27 mouse cellular contexts compared by ENCODE assay signal in genomic region chr9:30916266-30916968, GRCm38 (mm10). TPM values are rescaled to one million over a fixed set of nuclear protein-coding genes. Genes with fewer than 3 reads are reported as not detected.
A peak's percentile ranks its signal among the peaks of the same experiment; 100 is the strongest.
DNase-seq lines count a peak whose midpoint lies in the region; ATAC-seq lines count a peak whose summit lies in the region.
"Had no signal": no experiment of that assay in that cellular context is flagged by ENCODE, and none has a peak within 500 bp of the region (broad histone marks: within the 10 kb centered on the region; RNA-seq: fewer than 3 reads in every experiment).

No protein-coding gene starts in this region.

- H3K4me3 ChIP-seq in embryonic facial prominence, embryonic 14.5 days (ENCODE audit: low read depth, low read length): no peak overlapping the region
- no peak overlapping the region for H3K4me3 ChIP-seq in embryonic facial prominence, embryonic 10.5 days
- H3K4me3 ChIP-seq in kidney, embryonic 15.5 days (replicated peaks): no peak overlapping the region
- H3K4me3 ChIP-seq in kidney, embryonic 14.5 days (ENCODE audit: low read length): no peak overlapping the region
- no peak overlapping the region for H3K4me3 ChIP-seq in liver, embryonic 12.5 days
- H3K4me3 ChIP-seq: heart, embryonic 13.5 days; layer of hippocampus, adult 2 months; limb, embryonic 12.5 days; liver, embryonic 15.5 days; lung, embryonic 15.5 days; megakaryocyte, embryonic 14.5 days; neural tube, embryonic 12.5 days had no signal

- H3K27ac ChIP-seq in embryonic facial prominence, embryonic 14.5 days (replicated peaks; ENCODE audit: low read depth, low read length): no peak overlapping the region
- no peak overlapping the region for H3K27ac ChIP-seq in embryonic facial prominence, embryonic 10.5 days (replicated peaks)
- H3K27ac ChIP-seq in kidney, embryonic 15.5 days: peak overlapping the region; percentile 25; the same call in 1 of the 2 replicates
- H3K27ac ChIP-seq in kidney, embryonic 14.5 days (ENCODE audit: low read depth, low read length): no peak overlapping the region
- no peak overlapping the region for H3K27ac ChIP-seq in liver, embryonic 12.5 days
- H3K27ac ChIP-seq: heart, embryonic 13.5 days; hindbrain, postnatal 0 days; layer of hippocampus, adult 2 months; limb, embryonic 12.5 days; liver, embryonic 15.5 days; lung, embryonic 15.5 days; neural tube, embryonic 12.5 days had no signal

- no peaks in the 10 kb centered on the region for H3K9me3 ChIP-seq in embryonic facial prominence, embryonic 14.5 days (ENCODE audit: control insufficient read depth, low read length)
- no peaks in the 10 kb centered on the region for H3K9me3 ChIP-seq in embryonic facial prominence, embryonic 10.5 days
- no peaks in the 10 kb centered on the region for H3K9me3 ChIP-seq in kidney, embryonic 15.5 days (replicated peaks)
- H3K9me3 ChIP-seq in kidney, embryonic 14.5 days (ENCODE audit: control insufficient read depth, low read length): no peaks in the 10 kb centered on the region
- no peaks in the 10 kb centered on the region for H3K9me3 ChIP-seq in liver, embryonic 12.5 days (replicated peaks)
- H3K9me3 ChIP-seq: heart, embryonic 13.5 days; limb, embryonic 12.5 days; liver, embryonic 15.5 days; lung, embryonic 15.5 days; megakaryocyte, embryonic 14.5 days; neural tube, embryonic 12.5 days had no signal

- WGBS in embryonic facial prominence, embryonic 14.5 days: 76% methylated on average over 6 of the region's 6 CpGs
- WGBS in embryonic facial prominence, embryonic 10.5 days: 85% methylated on average over 6 of the region's 6 CpGs
- WGBS in kidney, embryonic 15.5 days: 75% methylated on average over 6 of the region's 6 CpGs
- 85% methylated on average over 6 of the region's 6 CpGs for WGBS in kidney, embryonic 14.5 days
- WGBS in liver, embryonic 12.5 days (ENCODE audit: insufficient replicate concordance): 68% methylated on average over 6 of the region's 6 CpGs

- no peak for DNase-seq in embryonic facial prominence, embryonic 14.5 days (ENCODE audit: low spot score)
- DNase-seq in embryonic facial prominence, embryonic 10.5 days (ENCODE audit: low spot score): no peak
- DNase-seq in NIH3T3 (ENCODE audit: low read depth): peak; percentile 11
- peak; percentile 48 to 67 for DNase-seq in kidney, postnatal 36 days
- DNase-seq in cerebellum, postnatal 4 days (ENCODE audit: low spot score in 2 of 2): no peak
- DNase-seq: adrenal gland, postnatal 25 days; cerebellum, adult 8-10 months; cerebellum, postnatal 36 days; forebrain, postnatal 0 days; heart, adult 18-20 months; heart, postnatal 14 days; lung, postnatal 36 days; midbrain, embryonic 14.5 days; right cerebral cortex, postnatal 4 days; thymus, adult 2 months had no signal

- H3K4me2 ChIP-seq in embryonic facial prominence, embryonic 14.5 days (ENCODE audit: low read depth, low read length): no peak overlapping the region
- H3K4me2 ChIP-seq in kidney, embryonic 15.5 days: no peak overlapping the region
- H3K4me2 ChIP-seq in kidney, embryonic 14.5 days (replicated peaks; ENCODE audit: low read depth, low read length): no peak overlapping the region
- H3K4me2 ChIP-seq in liver, embryonic 12.5 days: no peak overlapping the region
- H3K4me2 ChIP-seq: heart, embryonic 13.5 days; limb, embryonic 12.5 days; liver, embryonic 15.5 days; lung, embryonic 15.5 days; neural tube, embryonic 12.5 days had no signal

- H3K9ac ChIP-seq in embryonic facial prominence, embryonic 14.5 days (ENCODE audit: low read depth, low read length): no peak overlapping the region
- no peak overlapping the region for H3K9ac ChIP-seq in kidney, embryonic 15.5 days
- no peak overlapping the region for H3K9ac ChIP-seq in kidney, embryonic 14.5 days (ENCODE audit: low read depth, low read length)
- H3K9ac ChIP-seq in liver, embryonic 12.5 days: no peak overlapping the region
- H3K9ac ChIP-seq: forebrain, postnatal 0 days; heart, embryonic 13.5 days; limb, embryonic 12.5 days; liver, embryonic 15.5 days; lung, embryonic 15.5 days; neural tube, embryonic 12.5 days had no signal

- H3K4me1 ChIP-seq in embryonic facial prominence, embryonic 14.5 days (ENCODE audit: control insufficient read depth, insufficient read depth, low read length): peaks cover 16% of the 10 kb centered on the region; the same call in 1 of the 2 replicates
- peaks cover 25% of the 10 kb centered on the region for H3K4me1 ChIP-seq in embryonic facial prominence, embryonic 10.5 days
- H3K4me1 ChIP-seq in kidney, embryonic 15.5 days: peaks cover 27% of the 10 kb centered on the region
- peaks cover 17% of the 10 kb centered on the region; the same call in 1 of the 2 replicates for H3K4me1 ChIP-seq in kidney, embryonic 14.5 days (ENCODE audit: control insufficient read depth, insufficient read depth, low read length)
- no peaks in the 10 kb centered on the region for H3K4me1 ChIP-seq in liver, embryonic 12.5 days
- H3K4me1 ChIP-seq: megakaryocyte, embryonic 14.5 days had no signal

- H3K27me3 ChIP-seq in embryonic facial prominence, embryonic 14.5 days (replicated peaks; ENCODE audit: control insufficient read depth, insufficient read depth, low read length): peaks cover 4% of the 10 kb centered on the region
- peaks cover 28% of the 10 kb centered on the region for H3K27me3 ChIP-seq in embryonic facial prominence, embryonic 10.5 days (replicated peaks; ENCODE audit: low read depth, poor library complexity, severe bottlenecking)
- H3K27me3 ChIP-seq in kidney, embryonic 15.5 days: peaks cover 13% of the 10 kb centered on the region
- H3K27me3 ChIP-seq in kidney, embryonic 14.5 days (ENCODE audit: control insufficient read depth, insufficient read depth, low read length): peaks cover 3% of the 10 kb centered on the region
- H3K27me3 ChIP-seq in liver, embryonic 12.5 days (replicated peaks): peaks cover 20% of the 10 kb centered on the region

- ATAC-seq in embryonic facial prominence, embryonic 14.5 days (ENCODE audit: low read depth): peak; percentile 26; the same call in 1 of the 2 replicates
- ATAC-seq in kidney, embryonic 15.5 days (replicated peaks; ENCODE audit: low FRiP score): no peak
- ATAC-seq in kidney, embryonic 14.5 days (ENCODE audit: low FRiP score, low TSS enrichment): no peak
- no peak for ATAC-seq in liver, embryonic 12.5 days
- ATAC-seq: forebrain, postnatal 0 days; hindbrain, postnatal 0 days; intestine, embryonic 16.5 days had no signal

- H3K36me3 ChIP-seq in embryonic facial prominence, embryonic 14.5 days (ENCODE audit: control insufficient read depth, insufficient read depth, low read length): no peaks in the 10 kb centered on the region
- H3K36me3 ChIP-seq in embryonic facial prominence, embryonic 10.5 days (replicated peaks): no peaks in the 10 kb centered on the region; the same call in 1 of the 2 replicates
- H3K36me3 ChIP-seq in kidney, embryonic 15.5 days: no peaks in the 10 kb centered on the region
- H3K36me3 ChIP-seq in kidney, embryonic 14.5 days (ENCODE audit: control insufficient read depth, insufficient read depth, low read length): no peaks in the 10 kb centered on the region
- no peaks in the 10 kb centered on the region for H3K36me3 ChIP-seq in liver, embryonic 12.5 days
- H3K36me3 ChIP-seq: liver, embryonic 15.5 days; lung, embryonic 15.5 days; neural tube, embryonic 12.5 days had no signal

RNA-seq across cellular contexts. Expression of gene Adamts15, which starts 5.8 kb away (rescaled TPM):
- 18.9 and 20.7 TPM in 2 replicates for polyA plus RNA-seq in embryonic facial prominence, embryonic 14.5 days (2014; fragmentation: Nextera tagmentation; extraction: Ambion mirVana)
- 7.2 and 9.1 TPM in 2 replicates for polyA plus RNA-seq in embryonic facial prominence, embryonic 10.5 days (2016; fragmentation: Nextera tagmentation; extraction: Ambion mirVana)
- polyA plus RNA-seq in kidney, embryonic 15.5 days (2015; fragmentation: Nextera tagmentation; extraction: Ambion mirVana): 6.8 and 8.0 TPM in 2 replicates
- polyA plus RNA-seq in kidney, embryonic 14.5 days (2014; fragmentation: Nextera tagmentation; extraction: Ambion mirVana): 1.9 and 5.8 TPM in 2 replicates
- 0.99 and 1.5 TPM in 2 replicates for polyA plus RNA-seq in liver, embryonic 12.5 days (2016; fragmentation: Nextera tagmentation; extraction: Ambion mirVana)

RNA-seq across cellular contexts. Expression of gene Adamts8, which starts 25.9 kb away (rescaled TPM):
- polyA plus RNA-seq in embryonic facial prominence, embryonic 14.5 days (2014; fragmentation: Nextera tagmentation; extraction: Ambion mirVana): 3.9 and 4.1 TPM in 2 replicates
- polyA plus RNA-seq in embryonic facial prominence, embryonic 10.5 days (2016; fragmentation: Nextera tagmentation; extraction: Ambion mirVana): 0.57 and 0.93 TPM in 2 replicates
- polyA plus RNA-seq in kidney, embryonic 15.5 days (2015; fragmentation: Nextera tagmentation; extraction: Ambion mirVana): 0.58 and 1.8 TPM in 2 replicates
- 0.35 and 0.40 TPM in 2 replicates for polyA plus RNA-seq in kidney, embryonic 14.5 days (2014; fragmentation: Nextera tagmentation; extraction: Ambion mirVana)
- polyA plus RNA-seq in liver, embryonic 12.5 days (2016; fragmentation: Nextera tagmentation; extraction: Ambion mirVana): 0.13 and 0.16 TPM in 2 replicates

Comparison
In these comparisons a context has a peak if more than half of its experiments do, and no peak if none do; other contexts are left out.
1. DNase-seq: peak in NIH3T3 (single experiment) and kidney, postnatal 36 days (2 of 2); none in embryonic facial prominence, embryonic 14.5 days (single experiment), embryonic facial prominence, embryonic 10.5 days (single experiment) and cerebellum, postnatal 4 days (0 of 2).